In the genomic region with DNA sequence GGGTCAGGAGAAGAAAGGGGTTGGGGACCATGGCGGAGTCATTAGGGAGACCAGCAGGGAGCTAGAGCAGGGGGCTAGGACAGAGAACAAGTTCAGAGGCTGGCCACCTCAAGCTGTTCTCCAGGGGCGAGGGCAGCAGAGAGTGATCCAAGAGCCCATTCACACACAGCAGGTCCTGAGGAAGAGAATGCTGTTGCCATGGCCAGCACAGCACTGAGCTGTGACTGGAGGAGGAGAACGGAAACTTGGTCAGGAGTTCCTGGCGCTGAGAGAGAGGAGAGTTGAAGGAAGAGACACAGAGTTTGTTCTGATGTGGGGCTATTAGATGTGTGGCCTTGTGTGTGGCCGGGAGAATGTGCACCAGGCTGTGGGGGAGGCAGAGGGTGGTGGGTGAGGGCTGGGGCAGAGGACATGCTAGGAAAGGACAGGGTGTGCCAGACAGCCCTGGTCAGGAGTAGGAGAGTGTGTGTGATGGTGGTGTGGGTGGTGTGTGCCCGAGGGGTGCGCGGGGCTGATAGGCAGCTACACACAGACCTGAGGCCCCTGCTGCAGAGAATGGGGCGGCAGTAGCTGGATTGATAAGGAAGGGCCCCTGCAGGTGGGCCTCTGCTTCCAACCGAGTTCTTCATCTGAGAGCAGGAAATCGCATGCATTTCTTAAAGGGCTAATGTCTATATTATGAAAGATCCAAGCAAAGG, we compare ENCODE assay signal across 10 mouse cellular contexts. TPM values are rescaled to one million over a fixed set of nuclear protein-coding genes. Genes with fewer than 3 reads are reported as not detected.
A peak's percentile ranks its signal among the peaks of the same experiment; 100 is the strongest.
DNase-seq lines count a peak whose midpoint lies in the region; ATAC-seq lines count a peak whose summit lies in the region.
"Had no signal": no experiment of that assay in that cellular context is flagged by ENCODE, and none has a peak within 500 bp of the region (broad histone marks: within the 10 kb centered on the region; RNA-seq: fewer than 3 reads in every experiment).

No protein-coding gene starts in this region.

- H3K4me2 ChIP-seq in forebrain, embryonic 12.5 days: no peak overlapping the region
- H3K4me2 ChIP-seq in midbrain, embryonic 11.5 days: no peak overlapping the region
- H3K4me2 ChIP-seq in midbrain, embryonic 14.5 days (ENCODE audit: low read length): no peak overlapping the region
- H3K4me2 ChIP-seq: hindbrain, embryonic 15.5 days; limb, embryonic 15.5 days had no signal

- no peak overlapping the region for H3K4me3 ChIP-seq in forebrain, embryonic 10.5 days
- H3K4me3 ChIP-seq in forebrain, embryonic 12.5 days (replicated peaks): no peak overlapping the region
- no peak overlapping the region for H3K4me3 ChIP-seq in midbrain, embryonic 11.5 days (ENCODE audit: low read depth, low read length)
- no peak overlapping the region for H3K4me3 ChIP-seq in midbrain, embryonic 14.5 days (replicated peaks; ENCODE audit: low read depth, low read length)
- no peak overlapping the region for H3K4me3 ChIP-seq in limb, embryonic 10.5 days
- H3K4me3 ChIP-seq: hindbrain, embryonic 15.5 days; limb, embryonic 15.5 days had no signal

- WGBS in forebrain, embryonic 10.5 days: 56% methylated on average over 11 of the region's 11 CpGs
- 48% methylated on average over 11 of the region's 11 CpGs for WGBS in forebrain, embryonic 12.5 days
- WGBS in midbrain, embryonic 11.5 days: 45% methylated on average over 11 of the region's 11 CpGs
- WGBS in midbrain, embryonic 14.5 days: 38% methylated on average over 11 of the region's 11 CpGs
- 63% methylated on average over 11 of the region's 11 CpGs for WGBS in limb, embryonic 10.5 days

- H3K9me3 ChIP-seq in forebrain, embryonic 10.5 days: no peaks in the 10 kb centered on the region
- no peaks in the 10 kb centered on the region for H3K9me3 ChIP-seq in forebrain, embryonic 12.5 days
- H3K9me3 ChIP-seq in midbrain, embryonic 11.5 days (ENCODE audit: control insufficient read depth, low read length): no peaks in the 10 kb centered on the region
- no peaks in the 10 kb centered on the region for H3K9me3 ChIP-seq in midbrain, embryonic 14.5 days (ENCODE audit: control insufficient read depth, low read length)
- no peaks in the 10 kb centered on the region for H3K9me3 ChIP-seq in limb, embryonic 10.5 days (replicated peaks)
- H3K9me3 ChIP-seq: hindbrain, embryonic 15.5 days; limb, embryonic 15.5 days had no signal

- DNase-seq in forebrain, embryonic 10.5 days (ENCODE audit: extremely low spot score, low spot score): no peak
- no peak for DNase-seq in midbrain, embryonic 11.5 days (ENCODE audit: low spot score, missing footprints)
- DNase-seq in midbrain, embryonic 14.5 days: no peak
- no peak for DNase-seq in limb, embryonic 10.5 days (ENCODE audit: low spot score)
- DNase-seq in testis, postnatal 14 days (ENCODE audit: low spot score): peak; percentile 71
- DNase-seq in kidney, postnatal 4 days: no peak
- no peak for DNase-seq in gastrocnemius, adult 8-10 months (ENCODE audit: low spot score in 2 of 2)

- H3K27me3 ChIP-seq in forebrain, embryonic 10.5 days (ENCODE audit: poor library complexity, severe bottlenecking): no peaks in the 10 kb centered on the region; the same call in 1 of the 2 replicates
- H3K27me3 ChIP-seq in forebrain, embryonic 12.5 days: no peaks in the 10 kb centered on the region
- H3K27me3 ChIP-seq in midbrain, embryonic 11.5 days (ENCODE audit: control insufficient read depth, insufficient read depth, low read length): no peaks in the 10 kb centered on the region
- H3K27me3 ChIP-seq in midbrain, embryonic 14.5 days (ENCODE audit: control insufficient read depth, insufficient read depth, low read length): no peaks in the 10 kb centered on the region
- no peaks in the 10 kb centered on the region for H3K27me3 ChIP-seq in limb, embryonic 10.5 days (ENCODE audit: low read depth, poor library complexity, severe bottlenecking)
- H3K27me3 ChIP-seq: hindbrain, embryonic 15.5 days; limb, embryonic 15.5 days had no signal

- ATAC-seq in forebrain, embryonic 12.5 days (ENCODE audit: low FRiP score): no peak
- 0 out of 2 replicates have a peak, but pooled peaks have one; percentile 17 for ATAC-seq in midbrain, embryonic 11.5 days (ENCODE audit: low FRiP score)
- no peak for ATAC-seq in midbrain, embryonic 14.5 days (ENCODE audit: low FRiP score, low TSS enrichment)

- no peak overlapping the region for H3K9ac ChIP-seq in forebrain, embryonic 12.5 days
- no peak overlapping the region for H3K9ac ChIP-seq in midbrain, embryonic 11.5 days (ENCODE audit: low read length)
- H3K9ac ChIP-seq in midbrain, embryonic 14.5 days (replicated peaks; ENCODE audit: low read length): no peak overlapping the region
- H3K9ac ChIP-seq: hindbrain, embryonic 15.5 days; limb, embryonic 15.5 days had no signal

- peaks cover 45% of the 10 kb centered on the region for H3K4me1 ChIP-seq in forebrain, embryonic 10.5 days
- peaks cover 5% of the 10 kb centered on the region; the same call in 1 of the 2 replicates for H3K4me1 ChIP-seq in forebrain, embryonic 12.5 days
- peaks cover 3% of the 10 kb centered on the region for H3K4me1 ChIP-seq in midbrain, embryonic 11.5 days (ENCODE audit: control insufficient read depth, insufficient read depth, low read length)
- no peaks in the 10 kb centered on the region; the same call in 1 of the 2 replicates for H3K4me1 ChIP-seq in midbrain, embryonic 14.5 days (ENCODE audit: control insufficient read depth, insufficient read depth, low read length)
- peaks cover 19% of the 10 kb centered on the region; the same call in 1 of the 2 replicates for H3K4me1 ChIP-seq in limb, embryonic 10.5 days

- no peaks in the 10 kb centered on the region for H3K36me3 ChIP-seq in forebrain, embryonic 10.5 days (replicated peaks)
- no peaks in the 10 kb centered on the region for H3K36me3 ChIP-seq in forebrain, embryonic 12.5 days (replicated peaks)
- H3K36me3 ChIP-seq in midbrain, embryonic 11.5 days (ENCODE audit: control insufficient read depth, insufficient read depth, low read length): no peaks in the 10 kb centered on the region
- no peaks in the 10 kb centered on the region for H3K36me3 ChIP-seq in midbrain, embryonic 14.5 days (ENCODE audit: control insufficient read depth, insufficient read depth, low read length)
- H3K36me3 ChIP-seq in limb, embryonic 10.5 days: no peaks in the 10 kb centered on the region
- H3K36me3 ChIP-seq: hindbrain, embryonic 15.5 days; limb, embryonic 15.5 days had no signal

- H3K27ac ChIP-seq in forebrain, embryonic 10.5 days: peak overlapping the region; percentile 70
- no peak overlapping the region for H3K27ac ChIP-seq in forebrain, embryonic 12.5 days
- no peak overlapping the region for H3K27ac ChIP-seq in midbrain, embryonic 11.5 days (ENCODE audit: low read depth, low read length)
- no peak overlapping the region for H3K27ac ChIP-seq in midbrain, embryonic 14.5 days (replicated peaks; ENCODE audit: low read depth, low read length)
- H3K27ac ChIP-seq in limb, embryonic 10.5 days: 0 out of 2 replicates have a peak overlapping the region, but pooled peaks have one; percentile 4
- H3K27ac ChIP-seq: hindbrain, embryonic 15.5 days; limb, embryonic 15.5 days had no signal

RNA-seq across cellular contexts. Expression of a gene that starts 18.4 kb away (rescaled TPM):
- 1.4 and 2.3 TPM in 2 replicates for polyA plus RNA-seq in forebrain, embryonic 10.5 days (2016; fragmentation: Nextera tagmentation; extraction: Ambion mirVana)
- 2.0 and 2.1 TPM in 2 replicates for polyA plus RNA-seq in forebrain, embryonic 12.5 days (2016; fragmentation: Nextera tagmentation; extraction: Ambion mirVana)
- polyA plus RNA-seq in midbrain, embryonic 11.5 days (2014; fragmentation: Nextera tagmentation; extraction: Ambion mirVana): 2.7 and 3.0 TPM in 2 replicates
- polyA plus RNA-seq in midbrain, embryonic 14.5 days (2014; fragmentation: Nextera tagmentation; extraction: Ambion mirVana): 4.7 and 5.3 TPM in 2 replicates
- 1.6 and 2.4 TPM in 2 replicates for polyA plus RNA-seq in limb, embryonic 10.5 days (2016; fragmentation: Nextera tagmentation; extraction: Ambion mirVana)
- total RNA-seq in gastrocnemius, adult 8-10 months (2022): 10 to 100 TPM; 60.8 to 78.9 (median 75.8) TPM

Comparison
In these comparisons a context has a peak if more than half of its experiments do, and no peak if none do; other contexts are left out.
1. H3K27ac ChIP-seq: peak in forebrain, embryonic 10.5 days (single experiment) and limb, embryonic 10.5 days (single experiment); none in forebrain, embryonic 12.5 days (single experiment), midbrain, embryonic 11.5 days (single experiment) and midbrain, embryonic 14.5 days (single experiment).